Comparison of ENCODE assay signal across 8 mouse cellular contexts in genomic region chr11:32118844-32119629, GRCm38 (mm10).
A peak's percentile ranks its signal among the peaks of the same experiment; 100 is the strongest.
DNase-seq lines count a peak whose midpoint lies in the region; ATAC-seq lines count a peak whose summit lies in the region.

No protein-coding gene starts in this region.

- H3K4me3 ChIP-seq in hindbrain, embryonic 15.5 days = no peak overlapping the region
- H3K4me3 ChIP-seq in midbrain, embryonic 13.5 days (replicated peaks) = no peak overlapping the region

- peak overlapping the region; percentile 66 for H3K27ac ChIP-seq in hindbrain, embryonic 15.5 days (replicated peaks)
- peak overlapping the region; percentile 80 for H3K27ac ChIP-seq in midbrain, embryonic 13.5 days

- no peaks in the 10 kb centered on the region for H3K27me3 ChIP-seq in hindbrain, embryonic 15.5 days
- no peaks in the 10 kb centered on the region for H3K27me3 ChIP-seq in midbrain, embryonic 13.5 days

- H3K4me2 ChIP-seq in hindbrain, embryonic 15.5 days = no peak overlapping the region
- H3K4me2 ChIP-seq in midbrain, embryonic 13.5 days (replicated peaks) = no peak overlapping the region

- H3K4me1 ChIP-seq in hindbrain, embryonic 15.5 days (replicated peaks) = peaks cover 20% of the 10 kb centered on the region
- H3K4me1 ChIP-seq in midbrain, embryonic 13.5 days (replicated peaks) = peaks cover 28% of the 10 kb centered on the region

- H3K9ac ChIP-seq in hindbrain, embryonic 15.5 days = no peak overlapping the region
- no peak overlapping the region; the same call in 1 of the 2 replicates for H3K9ac ChIP-seq in midbrain, embryonic 13.5 days (replicated peaks)

- DNase-seq in MN1 (ENCODE audit: low spot score) = peak; percentile 36
- peak; percentile 76 for DNase-seq in embryo, embryonic 10 days (ENCODE audit: low spot score)
- DNase-seq in cerebellum, postnatal 36 days = no peak
- no peak for DNase-seq in urinary bladder, postnatal 25 days (ENCODE audit: low spot score)
- DNase-seq in cerebellum, postnatal 4 days (ENCODE audit: low spot score in 2 of 2) = no peak
- no peak for DNase-seq in cerebellum, postnatal 25 days

- ATAC-seq in hindbrain, embryonic 15.5 days (ENCODE audit: low FRiP score, low read depth) = peak; percentile 73
- ATAC-seq in midbrain, embryonic 13.5 days = peak; percentile 79

- H3K36me3 ChIP-seq in hindbrain, embryonic 15.5 days = no peaks in the 10 kb centered on the region
- H3K36me3 ChIP-seq in midbrain, embryonic 13.5 days = no peaks in the 10 kb centered on the region

- WGBS in hindbrain, embryonic 15.5 days = 13% methylated on average over 14 of the region's 14 CpGs
- WGBS in midbrain, embryonic 13.5 days = 22% methylated on average over 14 of the region's 14 CpGs

- no peaks in the 10 kb centered on the region for H3K9me3 ChIP-seq in hindbrain, embryonic 15.5 days
- no peaks in the 10 kb centered on the region for H3K9me3 ChIP-seq in midbrain, embryonic 13.5 days

Comparison
In these comparisons a context has a peak if more than half of its experiments do, and no peak if none do; other contexts are left out.
1. DNase-seq: peak in MN1 (single experiment) and embryo, embryonic 10 days (single experiment); none in cerebellum, postnatal 36 days (0 of 2), urinary bladder, postnatal 25 days (single experiment), cerebellum, postnatal 4 days (0 of 2) and cerebellum, postnatal 25 days (0 of 2).